Mouse (Mus musculus): Measurements from ENCODE around the gene Mpnd. TPM values are rescaled to one million over a fixed set of nuclear protein-coding genes. Genes with fewer than 3 reads are reported as not detected.
A peak's percentile ranks its signal among the peaks of the same experiment; 100 is the strongest.

Gene Mpnd
- polyA plus RNA-seq, 1 experiment from 2014 or later, result 42.5 TPM

GRCm38 (mm10) chr17:56020400-56021084 lies 15.0 kb downstream of the Mpnd start:
- Histone ChIP-seq H3K9ac (ENCODE audit: low read depth, low read length) (no peak overlapping the region), H3K4me1 (replicated peaks; ENCODE audit: control insufficient read depth, insufficient read depth, low read length) (peaks cover 18% of the 10 kb centered on the region; the same call in 1 of the 2 replicates), H3K4me2 (no peak overlapping the region), H3K27me3 (replicated peaks; ENCODE audit: control insufficient read depth, insufficient read depth, low read length) (no peaks in the 10 kb centered on the region), H3K36me3 (ENCODE audit: control insufficient read depth, insufficient read depth, low read length) (peaks cover 30% of the 10 kb centered on the region), H3K9me3 (ENCODE audit: control insufficient read depth, low read length) (no peaks in the 10 kb centered on the region), H3K4me3 (ENCODE audit: low read depth, low read length) (no peak overlapping the region), H3K27ac (ENCODE audit: low read depth, low read length) (no peak overlapping the region)
- 86% methylated on average over 6 of the region's 6 CpGs for WGBS
- DNase-seq (ENCODE audit: low spot score) (no peak), ATAC-seq (replicated peaks; ENCODE audit: low FRiP score) (no peak)

- H3K9ac ChIP-seq (ENCODE audit: low read depth, low read length), result no peak overlapping the region
- H3K27me3 ChIP-seq (replicated peaks; ENCODE audit: control insufficient read depth, insufficient read depth, low read length), result no peaks in the 10 kb centered on the region
- no peak overlapping the region for H3K4me2 ChIP-seq
- peaks cover 22% of the 10 kb centered on the region for H3K36me3 ChIP-seq (ENCODE audit: control insufficient read depth, insufficient read depth, low read length)
- H3K27ac ChIP-seq (ENCODE audit: low read depth, low read length), result no peak overlapping the region
- H3K9me3 ChIP-seq (ENCODE audit: control insufficient read depth, low read length), result no peaks in the 10 kb centered on the region
- peaks cover 18% of the 10 kb centered on the region; the same call in 1 of the 2 replicates for H3K4me1 ChIP-seq (replicated peaks; ENCODE audit: control insufficient read depth, insufficient read depth, low read length)
- H3K4me3 ChIP-seq (ENCODE audit: low read depth, low read length), result no peak overlapping the region
- ATAC-seq (replicated peaks; ENCODE audit: low FRiP score), result no peak
- WGBS, result 85% methylated on average over 4 of the region's 4 CpGs
- no peak for DNase-seq (ENCODE audit: low spot score)
Measured at GRCm38 (mm10) chr17:56021161-56021910, 15.8 kb downstream of the Mpnd start.

GRCm38 (mm10) chr17:56022131-56022988 lies 16.8 kb downstream of the Mpnd start:
- Histone ChIP-seq H3K4me2 (no peak overlapping the region), H3K9me3 (ENCODE audit: control insufficient read depth, low read length) (no peaks in the 10 kb centered on the region), H3K9ac (ENCODE audit: low read depth, low read length) (no peak overlapping the region), H3K4me3 (ENCODE audit: low read depth, low read length) (no peak overlapping the region), H3K27me3 (replicated peaks; ENCODE audit: control insufficient read depth, insufficient read depth, low read length) (no peaks in the 10 kb centered on the region), H3K27ac (ENCODE audit: low read depth, low read length) (no peak overlapping the region), H3K36me3 (ENCODE audit: control insufficient read depth, insufficient read depth, low read length) (peaks cover 15% of the 10 kb centered on the region), H3K4me1 (replicated peaks; ENCODE audit: control insufficient read depth, insufficient read depth, low read length) (peaks cover 22% of the 10 kb centered on the region; the same call in 1 of the 2 replicates)
- DNase-seq (ENCODE audit: low spot score) (no peak), ATAC-seq (replicated peaks; ENCODE audit: low FRiP score) (no peak)
- 84% methylated on average over 2 of the region's 2 CpGs for WGBS

- no peak overlapping the region for H3K9ac ChIP-seq (ENCODE audit: low read depth, low read length)
- no peak overlapping the region for H3K27ac ChIP-seq (ENCODE audit: low read depth, low read length)
- ATAC-seq (replicated peaks; ENCODE audit: low FRiP score) (no peak), DNase-seq (ENCODE audit: low spot score) (no peak)
- WGBS, result 87% methylated on average over 4 of the region's 4 CpGs
- no peak overlapping the region for H3K4me2 ChIP-seq
- H3K4me1 ChIP-seq (replicated peaks; ENCODE audit: control insufficient read depth, insufficient read depth, low read length), result peaks cover 22% of the 10 kb centered on the region; the same call in 1 of the 2 replicates
- no peaks in the 10 kb centered on the region for H3K9me3 ChIP-seq (ENCODE audit: control insufficient read depth, low read length)
- no peaks in the 10 kb centered on the region for H3K27me3 ChIP-seq (replicated peaks; ENCODE audit: control insufficient read depth, insufficient read depth, low read length)
- no peak overlapping the region for H3K4me3 ChIP-seq (ENCODE audit: low read depth, low read length)
- peaks cover 11% of the 10 kb centered on the region for H3K36me3 ChIP-seq (ENCODE audit: control insufficient read depth, insufficient read depth, low read length)
Measured at GRCm38 (mm10) chr17:56022989-56023290, 17.4 kb downstream of the Mpnd start.

- peaks cover 15% of the 10 kb centered on the region for H3K36me3 ChIP-seq (ENCODE audit: control insufficient read depth, insufficient read depth, low read length)
- WGBS, result 48% methylated on average over 5 of the region's 5 CpGs
- H3K27ac ChIP-seq (ENCODE audit: low read depth, low read length), result no peak overlapping the region
- no peaks in the 10 kb centered on the region for H3K9me3 ChIP-seq (ENCODE audit: control insufficient read depth, low read length)
- H3K4me2 ChIP-seq, result no peak overlapping the region
- peaks cover 22% of the 10 kb centered on the region; the same call in 1 of the 2 replicates for H3K4me1 ChIP-seq (replicated peaks; ENCODE audit: control insufficient read depth, insufficient read depth, low read length)
- ATAC-seq (replicated peaks; ENCODE audit: low FRiP score) (0 out of 2 replicates have a peak, but pooled peaks have one; percentile 10), DNase-seq (ENCODE audit: low spot score) (no peak)
- no peak overlapping the region for H3K4me3 ChIP-seq (ENCODE audit: low read depth, low read length)
- H3K27me3 ChIP-seq (replicated peaks; ENCODE audit: control insufficient read depth, insufficient read depth, low read length), result no peaks in the 10 kb centered on the region
- no peak overlapping the region for H3K9ac ChIP-seq (ENCODE audit: low read depth, low read length)
Measured at GRCm38 (mm10) chr17:56023386-56023785, 17.9 kb downstream of the Mpnd start.

- H3K9ac ChIP-seq (ENCODE audit: low read depth, low read length), result no peak overlapping the region
- no peak for ATAC-seq (replicated peaks; ENCODE audit: low FRiP score)
- no peak overlapping the region for H3K27ac ChIP-seq (ENCODE audit: low read depth, low read length)
- peaks cover 12% of the 10 kb centered on the region for H3K36me3 ChIP-seq (ENCODE audit: control insufficient read depth, insufficient read depth, low read length)
- H3K4me3 ChIP-seq (ENCODE audit: low read depth, low read length), result no peak overlapping the region
- H3K27me3 ChIP-seq (replicated peaks; ENCODE audit: control insufficient read depth, insufficient read depth, low read length), result no peaks in the 10 kb centered on the region
- peaks cover 22% of the 10 kb centered on the region; the same call in 1 of the 2 replicates for H3K4me1 ChIP-seq (replicated peaks; ENCODE audit: control insufficient read depth, insufficient read depth, low read length)
- no peak for DNase-seq (ENCODE audit: low spot score)
- 68% methylated on average over 2 of the region's 2 CpGs for WGBS
- no peak overlapping the region for H3K4me2 ChIP-seq
- no peaks in the 10 kb centered on the region for H3K9me3 ChIP-seq (ENCODE audit: control insufficient read depth, low read length)
Measured at GRCm38 (mm10) chr17:56024476-56024875, 19.0 kb downstream of the Mpnd start.

GRCm38 (mm10) chr17:56024931-56025330 lies 19.4 kb downstream of the Mpnd start:
- ATAC-seq (replicated peaks; ENCODE audit: low FRiP score) (no peak), DNase-seq (ENCODE audit: low spot score) (no peak)
- H3K4me3 ChIP-seq (ENCODE audit: low read depth, low read length), result no peak overlapping the region
- no peaks in the 10 kb centered on the region for H3K9me3 ChIP-seq (ENCODE audit: control insufficient read depth, low read length)
- H3K4me1 ChIP-seq (replicated peaks; ENCODE audit: control insufficient read depth, insufficient read depth, low read length), result peaks cover 22% of the 10 kb centered on the region; the same call in 1 of the 2 replicates
- no peak overlapping the region for H3K4me2 ChIP-seq
- peaks cover 15% of the 10 kb centered on the region for H3K36me3 ChIP-seq (ENCODE audit: control insufficient read depth, insufficient read depth, low read length)
- 71% methylated on average over 5 of the region's 5 CpGs for WGBS
- no peak overlapping the region for H3K27ac ChIP-seq (ENCODE audit: low read depth, low read length)
- H3K9ac ChIP-seq (ENCODE audit: low read depth, low read length), result no peak overlapping the region
- H3K27me3 ChIP-seq (replicated peaks; ENCODE audit: control insufficient read depth, insufficient read depth, low read length), result no peaks in the 10 kb centered on the region

- DNase-seq (ENCODE audit: low spot score) (no peak), ATAC-seq (replicated peaks; ENCODE audit: low FRiP score) (no peak)
- H3K4me1 ChIP-seq (replicated peaks; ENCODE audit: control insufficient read depth, insufficient read depth, low read length), result peaks cover 32% of the 10 kb centered on the region
- H3K36me3 ChIP-seq (ENCODE audit: control insufficient read depth, insufficient read depth, low read length), result peaks cover 16% of the 10 kb centered on the region
- 92% methylated on average over 1 of the region's 1 CpGs for WGBS
- no peak overlapping the region for H3K9ac ChIP-seq (ENCODE audit: low read depth, low read length)
- no peak overlapping the region for H3K27ac ChIP-seq (ENCODE audit: low read depth, low read length)
- H3K4me2 ChIP-seq, result no peak overlapping the region
- no peaks in the 10 kb centered on the region for H3K9me3 ChIP-seq (ENCODE audit: control insufficient read depth, low read length)
- H3K27me3 ChIP-seq (replicated peaks; ENCODE audit: control insufficient read depth, insufficient read depth, low read length), result no peaks in the 10 kb centered on the region
- H3K4me3 ChIP-seq (ENCODE audit: low read depth, low read length), result no peak overlapping the region
Measured at GRCm38 (mm10) chr17:56026303-56026702, 20.8 kb downstream of the Mpnd start.

All from liver, embryonic 11.5 days (tissue).